Mouse (Mus musculus): Measurements from ENCODE around the gene Gm10354. TPM values are rescaled to one million over a fixed set of nuclear protein-coding genes. Genes with fewer than 3 reads are reported as not detected.
"Not testable (repeated sequence)": the region's sequence is repeated elsewhere in the genome, so short reads cannot be mapped to it uniquely, and the experiment has no call there.

Gene Gm10354
- polyA plus RNA-seq, 1 experiment from 2014 or later, result not detected

GRCm38 (mm10) chr5:14947482-14948198 is 31.1 kb downstream of the Gm10354 start:
- H3K9me3 ChIP-seq; H3K4me1 ChIP-seq; H3K27ac ChIP-seq; H3K36me3 ChIP-seq; H3K4me2 ChIP-seq; H3K9ac ChIP-seq; H3K27me3 ChIP-seq (replicated peaks); H3K4me3 ChIP-seq (replicated peaks); ATAC-seq (ENCODE audit: insufficient read depth, low FRiP score, low read depth): not testable (repeated sequence)
- WGBS, result 49% methylated on average over 4 of the region's 4 CpGs

GRCm38 (mm10) chr5:14945524-14945923 is 33.2 kb downstream of the Gm10354 start:
- ATAC-seq (ENCODE audit: insufficient read depth, low FRiP score, low read depth); H3K9me3 ChIP-seq; H3K4me2 ChIP-seq; H3K4me1 ChIP-seq; H3K36me3 ChIP-seq; H3K4me3 ChIP-seq (replicated peaks); H3K27me3 ChIP-seq (replicated peaks); H3K9ac ChIP-seq; H3K27ac ChIP-seq: not testable (repeated sequence)
- WGBS, result 49% methylated on average over 4 of the region's 4 CpGs

GRCm38 (mm10) chr5:14941043-14941442 is 37.7 kb downstream of the Gm10354 start:
- not testable (repeated sequence) for H3K36me3 ChIP-seq; H3K4me1 ChIP-seq; H3K27me3 ChIP-seq (replicated peaks); H3K9ac ChIP-seq; H3K27ac ChIP-seq; ATAC-seq (ENCODE audit: insufficient read depth, low FRiP score, low read depth); H3K9me3 ChIP-seq; H3K4me2 ChIP-seq; H3K4me3 ChIP-seq (replicated peaks)
- WGBS, result 79% methylated on average over 1 of the region's 1 CpGs

- H3K27ac ChIP-seq; H3K9me3 ChIP-seq; H3K27me3 ChIP-seq (replicated peaks); H3K4me3 ChIP-seq (replicated peaks); H3K9ac ChIP-seq; ATAC-seq (ENCODE audit: insufficient read depth, low FRiP score, low read depth); H3K4me1 ChIP-seq; H3K36me3 ChIP-seq; H3K4me2 ChIP-seq: not testable (repeated sequence)
- 42% methylated on average over 1 of the region's 1 CpGs for WGBS
Measured at GRCm38 (mm10) chr5:14938329-14938728, 40.4 kb downstream of the Gm10354 start, which contains the start of gene Speer4e. Gene Speer4e (minus strand): TSS chr5:14938429.

- not testable (repeated sequence) for H3K9ac ChIP-seq; ATAC-seq (ENCODE audit: insufficient read depth, low FRiP score, low read depth); H3K4me3 ChIP-seq (replicated peaks); H3K27me3 ChIP-seq (replicated peaks); H3K27ac ChIP-seq; H3K4me2 ChIP-seq; H3K9me3 ChIP-seq; H3K36me3 ChIP-seq; H3K4me1 ChIP-seq
- 72% methylated on average over 5 of the region's 6 CpGs for WGBS
Measured at GRCm38 (mm10) chr5:14933721-14934120, 45.0 kb downstream of the Gm10354 start.

GRCm38 (mm10) chr5:14927047-14927446 is 51.7 kb downstream of the Gm10354 start:
- not testable (repeated sequence) for H3K36me3 ChIP-seq; H3K4me2 ChIP-seq; H3K27me3 ChIP-seq (replicated peaks); H3K4me1 ChIP-seq; H3K27ac ChIP-seq; H3K9ac ChIP-seq; H3K9me3 ChIP-seq; ATAC-seq (ENCODE audit: insufficient read depth, low FRiP score, low read depth); H3K4me3 ChIP-seq (replicated peaks)
- WGBS, result 29% methylated on average over 4 of the region's 4 CpGs

Other genes with a start within 250 kb of the Gm10354 start
- not detected in 2 replicates for gene Gm9758, start 64.0 kb downstream of the Gm10354 start, polyA plus RNA-seq (2015; fragmentation: Nextera tagmentation; extraction: Ambion mirVana)
- gene Speer4e, start 40.5 kb downstream of the Gm10354 start, polyA plus RNA-seq (2015; fragmentation: Nextera tagmentation; extraction: Ambion mirVana), result not detected in 2 replicates
- gene Gm17019, start 54.1 kb upstream of the Gm10354 start, polyA plus RNA-seq (2015; fragmentation: Nextera tagmentation; extraction: Ambion mirVana), result not detected in 2 replicates